Mouse (Mus musculus) liver, embryonic 12.5 days (tissue): ENCODE results near the gene Rpl41. TPM values are rescaled to one million over a fixed set of nuclear protein-coding genes. Genes with fewer than 3 reads are reported as not detected.
"Not testable (repeated sequence)": the region's sequence is repeated elsewhere in the genome, so short reads cannot be mapped to it uniquely, and the experiment has no call there.

Source experiments
- ATAC-seq: fragments of 200-750 bp; cut with Nextera tagmentation; 2 replicates; pipeline ENCODE4 v1.8.0; 2017; ENCODE audit warnings: moderate number of reproducible peaks, mild to moderate bottlenecking, moderate library complexity
- H3K27ac ChIP-seq: fragments of 300-500 bp; sonication (generic); 2 replicates; pipeline ENCODE4 v1.5.1; 2016; ENCODE audit warnings: mild to moderate bottlenecking
- H3K27me3 ChIP-seq: fragments of 300-500 bp; sonication (generic); replicated peaks from 2 replicates; pipeline ENCODE4 v1.6.1; 2016; ENCODE audit warnings: mild to moderate bottlenecking, moderate library complexity
- H3K36me3 ChIP-seq: fragments of 300-500 bp; sonication (generic); 2 replicates; pipeline ENCODE4 v1.6.1; 2016; ENCODE audit warnings: mild to moderate bottlenecking, moderate library complexity
- H3K4me1 ChIP-seq: fragments of 300-500 bp; sonication (generic); 2 replicates; pipeline ENCODE4 v1.6.1; 2016
- H3K4me2 ChIP-seq: fragments of 300-500 bp; sonication (generic); 2 replicates; pipeline ENCODE4 v1.6.1; 2016; ENCODE audit warnings: mild to moderate bottlenecking, moderate library complexity
- H3K4me3 ChIP-seq: fragments of 300-500 bp; sonication (generic); 2 replicates; pipeline ENCODE4 v1.5.1; 2016; ENCODE audit warnings: mild to moderate bottlenecking, moderate library complexity
- H3K9ac ChIP-seq: fragments of 300-500 bp; sonication (generic); 2 replicates; pipeline ENCODE4 v1.6.1; 2016; ENCODE audit warnings: mild to moderate bottlenecking, moderate library complexity
- H3K9me3 ChIP-seq: fragments of 300-500 bp; sonication (generic); replicated peaks from 2 replicates; pipeline ENCODE4 v1.6.1; 2016; ENCODE audit warnings: mild to moderate bottlenecking, moderate library complexity
- WGBS: fragments of 180-500 bp; shearing (Covaris S2); methylation state at CpG from one replicate; pipeline ENCODE4 v1.1.7; 2016; ENCODE audit not compliant: insufficient replicate concordance; 5-methylcytosine and 5-hydroxymethylcytosine counted together
- polyA plus RNA-seq: library from polyadenylated mRNA; unstranded; fragments of >200 nt; fragmentation: Nextera tagmentation; extraction: Ambion mirVana; gene quantifications from 2 replicates; pipeline ENCODE4 v1.2.1, GENCODE M21; 2016

The Rpl41 gene
- polyA plus RNA-seq, 1 experiment from 2014 or later, result 3,037 TPM

DNA sequence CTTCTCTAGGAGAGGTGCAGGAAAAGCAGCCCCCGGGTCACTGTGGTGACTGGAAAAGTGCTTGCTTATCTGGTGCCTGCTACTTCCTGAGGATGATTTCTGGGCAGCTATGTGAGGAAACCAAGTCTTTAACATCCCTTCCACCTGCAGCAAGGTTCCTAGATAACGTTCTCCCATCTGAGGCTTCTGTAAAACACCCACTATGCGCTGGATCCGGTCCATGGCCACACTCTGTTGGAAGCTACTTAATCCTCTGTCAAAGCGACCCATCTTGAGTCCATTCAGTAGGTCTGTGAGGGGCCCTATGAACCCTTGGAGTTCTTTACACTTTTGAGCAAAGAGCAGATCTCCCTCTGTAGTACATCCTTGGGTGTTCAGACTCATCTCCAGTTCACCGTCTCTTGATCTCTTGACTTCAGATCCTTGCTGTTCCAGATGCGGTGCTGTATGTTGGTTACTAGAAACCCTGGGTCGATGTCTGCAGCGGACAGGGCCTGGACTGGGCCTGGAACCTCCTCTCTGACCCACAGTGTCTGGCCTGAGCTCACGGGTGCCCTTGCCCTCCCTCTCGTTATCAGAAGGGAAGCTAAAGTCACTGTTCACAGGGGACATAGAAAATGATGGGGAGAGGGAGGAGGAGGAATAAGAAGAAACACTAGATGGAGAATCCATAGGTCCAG is 1.2 kb upstream of the Rpl41 start:
- H3K9ac ChIP-seq, result 0 out of 2 replicates have a peak overlapping the region, but pooled peaks have one; percentile 7
- peaks cover 27% of the 10 kb centered on the region for H3K4me1 ChIP-seq
- not testable (repeated sequence) for H3K4me3 ChIP-seq, H3K27me3 ChIP-seq, H3K9me3 ChIP-seq, H3K27ac ChIP-seq, ATAC-seq
- peaks cover 12% of the 10 kb centered on the region for H3K36me3 ChIP-seq
- peak overlapping the region; percentile 93; the same call in 1 of the 2 replicates for H3K4me2 ChIP-seq
- WGBS, result 57% methylated on average over 11 of the region's 11 CpGs

DNA sequence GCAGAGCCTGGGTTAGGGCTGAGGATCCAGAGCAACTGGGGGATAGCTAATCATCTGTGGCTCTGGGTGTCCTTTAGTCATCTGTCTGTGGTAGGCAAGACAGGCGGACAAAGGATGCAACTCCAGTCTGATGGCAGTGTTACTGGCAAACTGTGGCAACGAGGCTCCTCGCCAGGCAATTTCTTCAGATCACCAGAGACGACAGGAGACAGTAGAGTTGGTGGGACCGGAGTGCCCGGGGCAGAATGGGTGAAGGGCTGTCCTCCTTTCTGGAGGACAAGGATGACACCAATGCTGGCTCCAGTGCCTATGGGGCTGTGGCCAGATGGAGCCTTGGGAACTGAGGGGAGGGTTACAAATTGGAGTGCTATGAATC is 565 bp upstream of the Rpl41 start:
- H3K9ac ChIP-seq, H3K27me3 ChIP-seq, ATAC-seq, H3K9me3 ChIP-seq: not testable (repeated sequence)
- H3K27ac ChIP-seq, result peak overlapping the region; percentile 80
- peaks cover 18% of the 10 kb centered on the region for H3K36me3 ChIP-seq
- H3K4me1 ChIP-seq, result peaks cover 27% of the 10 kb centered on the region
- H3K4me2 ChIP-seq, result peak overlapping the region; percentile 93
- H3K4me3 ChIP-seq, result peak overlapping the region; percentile 84
- WGBS, result 58% methylated on average over 6 of the region's 6 CpGs

DNA sequence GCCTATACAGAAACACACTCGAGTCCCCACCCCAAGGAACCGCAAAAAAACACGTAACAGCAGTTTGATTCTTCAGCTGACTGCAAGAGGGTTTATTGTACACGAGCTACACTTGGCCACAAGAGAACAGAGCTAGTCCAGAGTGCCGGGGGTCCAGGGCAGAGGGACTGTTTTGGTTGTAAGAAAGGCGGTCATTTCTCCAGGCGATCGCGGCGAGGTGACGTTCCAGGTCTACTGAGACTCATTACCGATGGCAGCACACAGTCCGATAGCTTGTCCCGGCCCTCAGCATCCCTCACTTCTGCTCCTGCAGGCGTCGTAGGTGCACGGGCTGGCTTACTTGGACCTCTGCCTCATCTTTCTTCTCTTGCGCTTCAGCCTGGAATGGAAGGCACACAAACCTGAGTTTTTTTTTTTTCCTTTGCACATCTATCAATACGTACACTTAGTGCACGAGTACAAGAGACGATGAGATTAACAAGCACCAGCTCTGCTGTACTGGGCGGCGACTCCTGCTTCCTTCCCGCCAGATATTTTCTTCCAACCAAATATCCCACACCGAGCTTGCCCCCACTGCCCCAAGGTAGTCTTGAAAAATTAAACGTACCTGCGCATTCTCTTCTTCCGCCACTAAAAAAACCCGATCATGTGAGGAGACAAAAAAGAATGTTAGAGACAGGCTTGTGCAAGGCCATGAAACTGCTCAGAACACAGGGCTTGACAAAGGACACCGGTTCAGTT is 884 bp downstream of the Rpl41 start:
- H3K27me3 ChIP-seq, H3K9me3 ChIP-seq, ATAC-seq: not testable (repeated sequence)
- H3K27ac ChIP-seq, result peak overlapping the region; percentile 94
- peak overlapping the region; percentile 93 for H3K4me2 ChIP-seq
- peaks cover 32% of the 10 kb centered on the region for H3K36me3 ChIP-seq
- peak overlapping the region; percentile 84 for H3K4me3 ChIP-seq
- WGBS, result under 1% methylated on average over 30 of the region's 30 CpGs
- H3K4me1 ChIP-seq, result peaks cover 27% of the 10 kb centered on the region
- H3K9ac ChIP-seq, result peak overlapping the region; percentile 92

DNA sequence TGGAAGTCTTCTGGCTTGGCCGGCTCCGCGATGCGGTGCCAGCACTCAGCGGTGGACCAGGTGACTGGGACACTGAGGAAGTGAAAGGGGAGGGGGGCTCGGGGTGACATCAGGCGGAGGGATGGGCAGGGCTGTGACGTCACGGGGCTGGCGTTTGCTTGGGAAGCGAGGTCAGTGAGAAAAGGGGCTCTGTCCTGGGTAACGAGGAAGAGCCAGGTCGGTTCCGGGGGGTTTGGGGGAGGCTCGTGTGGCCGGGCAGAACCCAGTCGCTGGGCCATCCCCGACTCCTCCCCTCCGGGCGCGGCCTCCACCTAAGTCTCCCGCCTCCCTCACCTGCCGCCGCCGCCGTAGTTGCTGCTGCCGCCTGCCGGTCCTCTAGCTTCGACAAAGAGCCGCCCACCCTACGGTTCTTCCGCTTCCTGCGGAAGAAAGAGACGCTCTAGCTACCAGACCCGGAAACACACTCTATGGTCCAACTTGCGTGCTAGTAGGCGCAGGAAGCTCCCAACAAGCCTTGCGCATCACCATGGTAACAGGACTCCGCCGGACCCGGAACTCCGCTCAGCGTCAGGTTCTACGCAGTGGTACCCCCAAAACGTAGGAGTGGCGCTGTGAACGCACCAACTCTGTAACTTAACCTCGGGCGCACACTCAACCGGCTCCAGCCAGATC is 1.6 kb downstream of the Rpl41 start, which contains the start of gene Zc3h10:
Zc3h10 (minus strand) TSS at position 414 of the 672 bp plus-strand sequence.
- peak; percentile 89 for ATAC-seq
- Histone ChIP-seq H3K27ac (peak within 1 kb of the TSS; percentile 94), H3K9ac (peak within 1 kb of the TSS; percentile 92), H3K27me3 (no peaks in the 10 kb centered on the region), H3K9me3 (no peaks in the 10 kb centered on the region), H3K36me3 (peaks cover 39% of the 10 kb centered on the region), H3K4me2 (peak within 1 kb of the TSS; percentile 93), H3K4me3 (peak within 1 kb of the TSS; percentile 84), H3K4me1 (peaks cover 27% of the 10 kb centered on the region)
- WGBS, result under 1% methylated on average over 42 of the region's 50 CpGs

DNA sequence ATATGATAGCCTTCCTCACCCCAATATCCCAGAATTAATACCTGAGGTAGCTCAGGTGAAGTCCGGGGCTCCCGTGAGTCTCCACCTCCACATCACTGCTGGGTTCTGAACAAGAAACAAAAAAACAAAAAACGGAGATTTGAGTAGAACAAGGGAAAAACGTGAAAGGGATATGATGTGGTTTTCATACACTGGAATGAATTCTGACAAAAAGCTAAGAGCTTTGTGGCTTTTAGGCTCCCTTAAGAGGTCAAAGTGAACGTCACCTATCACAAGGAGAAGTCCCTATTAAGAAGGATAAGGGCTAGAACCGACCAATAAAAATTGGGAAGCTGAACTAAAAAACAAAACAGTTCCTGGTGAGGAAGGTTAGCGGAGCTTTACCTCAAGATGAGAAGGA is 2.3 kb downstream of the Rpl41 start:
- H3K36me3 ChIP-seq, result peaks cover 45% of the 10 kb centered on the region
- H3K27me3 ChIP-seq, result no peaks in the 10 kb centered on the region
- ATAC-seq, result no peak
- peak overlapping the region; percentile 92 for H3K9ac ChIP-seq
- H3K27ac ChIP-seq, result peak overlapping the region; percentile 94
- peak overlapping the region; percentile 84 for H3K4me3 ChIP-seq
- H3K9me3 ChIP-seq, result no peaks in the 10 kb centered on the region
- peaks cover 27% of the 10 kb centered on the region for H3K4me1 ChIP-seq
- WGBS, result 10% methylated on average over 7 of the region's 7 CpGs
- H3K4me2 ChIP-seq, result peak overlapping the region; percentile 93

DNA sequence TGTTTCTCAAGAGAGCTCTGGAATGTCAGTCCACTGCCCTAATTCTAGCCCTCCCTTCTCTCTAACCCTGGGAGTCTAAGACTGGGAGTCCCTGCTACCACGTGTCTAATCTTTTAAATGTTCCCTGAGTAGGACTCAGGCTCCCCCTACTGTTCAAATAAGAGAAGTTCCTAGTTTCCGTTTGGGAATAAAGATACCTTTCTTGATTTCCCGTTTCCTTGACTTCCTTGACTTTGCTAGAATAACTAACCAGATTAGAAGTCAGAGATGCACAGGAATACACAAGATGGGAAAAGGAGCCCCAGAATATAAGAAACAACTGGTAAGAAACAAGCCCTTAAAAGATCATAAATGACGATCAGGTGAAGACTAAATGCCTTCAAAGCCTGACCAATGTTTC is 2.7 kb downstream of the Rpl41 start:
- 8% methylated on average over 4 of the region's 4 CpGs for WGBS
- peak overlapping the region; percentile 93 for H3K4me2 ChIP-seq
- H3K9ac ChIP-seq, result peak overlapping the region; percentile 92
- no peak for ATAC-seq
- H3K27me3 ChIP-seq, result no peaks in the 10 kb centered on the region
- H3K27ac ChIP-seq, result peak overlapping the region; percentile 94
- H3K4me3 ChIP-seq, result peak overlapping the region; percentile 84
- no peaks in the 10 kb centered on the region for H3K9me3 ChIP-seq
- peaks cover 47% of the 10 kb centered on the region for H3K36me3 ChIP-seq
- H3K4me1 ChIP-seq, result peaks cover 27% of the 10 kb centered on the region

DNA sequence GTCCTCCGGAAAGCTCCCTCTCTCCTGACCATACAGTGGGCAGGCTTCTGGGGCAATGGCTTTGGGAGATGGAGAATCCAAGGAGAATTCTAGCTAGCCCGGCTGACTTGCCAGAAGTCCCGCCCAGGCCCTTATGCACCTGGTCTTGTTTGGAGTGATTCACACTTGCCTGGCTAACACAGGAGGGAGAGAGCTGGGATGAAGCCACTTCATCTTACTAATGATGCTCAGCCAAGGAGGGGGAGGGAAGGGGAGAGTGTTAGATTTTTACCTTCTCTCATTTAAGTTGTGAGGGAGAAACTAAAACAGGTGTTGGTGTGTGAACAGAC is 3.6 kb downstream of the Rpl41 start:
- Histone ChIP-seq H3K27ac (no peak overlapping the region), H3K4me3 (no peak overlapping the region)

DNA sequence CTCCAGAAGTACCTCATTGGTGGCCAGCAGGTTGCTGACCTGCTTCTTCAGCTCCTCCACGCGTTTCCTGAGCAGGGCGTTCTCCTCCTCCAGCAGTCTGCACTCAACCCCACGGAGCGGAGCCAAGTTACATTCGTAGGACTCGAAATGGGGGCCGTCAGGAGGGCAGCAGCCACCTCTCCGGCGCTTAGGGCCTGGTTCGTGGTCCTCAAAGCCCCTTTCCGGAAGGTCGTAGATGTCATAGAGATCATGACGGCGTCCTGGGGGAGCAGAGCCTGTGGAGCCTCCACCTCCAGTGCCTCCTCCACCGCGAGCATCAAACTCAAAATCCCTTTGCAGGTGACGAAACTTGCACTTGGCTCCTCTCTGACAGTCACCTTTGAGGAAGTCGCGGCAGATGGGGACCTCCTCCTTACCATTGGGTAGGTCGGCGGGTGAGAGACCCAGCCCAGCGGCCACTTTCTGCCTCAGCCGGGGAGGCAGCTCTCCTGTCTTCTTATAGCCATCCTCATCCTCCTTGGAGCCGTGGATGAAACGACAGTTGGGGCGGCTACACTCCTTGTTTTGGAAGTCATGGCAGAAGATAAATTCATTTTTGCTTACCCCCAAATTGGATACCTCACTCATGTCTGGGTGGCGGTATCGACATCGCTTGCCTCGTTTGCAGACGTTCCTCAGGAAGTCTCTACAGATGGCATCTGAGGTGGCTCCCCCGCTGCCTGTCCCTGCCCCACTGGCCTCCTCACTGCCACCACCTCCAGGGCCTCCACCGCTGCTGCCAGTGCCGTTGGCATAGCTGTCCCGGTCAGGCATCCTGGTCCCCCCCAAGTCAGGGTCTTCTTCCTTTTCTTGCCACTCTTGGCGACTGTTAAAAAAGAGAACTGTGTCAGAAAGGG is 4.2 kb downstream of the Rpl41 start:
- WGBS, result 86% methylated on average over 37 of the region's 37 CpGs
- Histone ChIP-seq H3K27me3 (no peaks in the 10 kb centered on the region), H3K27ac (no peak overlapping the region), H3K4me3 (no peak overlapping the region), H3K36me3 (peaks cover 48% of the 10 kb centered on the region), H3K4me1 (peaks cover 22% of the 10 kb centered on the region), H3K4me2 (no peak overlapping the region), H3K9me3 (no peaks in the 10 kb centered on the region), H3K9ac (no peak overlapping the region)
- no peak for ATAC-seq

More for the DNA sequence above, 3.6 kb downstream of the Rpl41 start:
- Histone ChIP-seq H3K4me1 (peaks cover 27% of the 10 kb centered on the region), H3K36me3 (peaks cover 48% of the 10 kb centered on the region), H3K9me3 (no peaks in the 10 kb centered on the region), H3K9ac (no peak overlapping the region), H3K4me2 (no peak overlapping the region), H3K27me3 (no peaks in the 10 kb centered on the region)
- no peak for ATAC-seq
- WGBS, result 85% methylated on average over 3 of the region's 3 CpGs

DNA sequence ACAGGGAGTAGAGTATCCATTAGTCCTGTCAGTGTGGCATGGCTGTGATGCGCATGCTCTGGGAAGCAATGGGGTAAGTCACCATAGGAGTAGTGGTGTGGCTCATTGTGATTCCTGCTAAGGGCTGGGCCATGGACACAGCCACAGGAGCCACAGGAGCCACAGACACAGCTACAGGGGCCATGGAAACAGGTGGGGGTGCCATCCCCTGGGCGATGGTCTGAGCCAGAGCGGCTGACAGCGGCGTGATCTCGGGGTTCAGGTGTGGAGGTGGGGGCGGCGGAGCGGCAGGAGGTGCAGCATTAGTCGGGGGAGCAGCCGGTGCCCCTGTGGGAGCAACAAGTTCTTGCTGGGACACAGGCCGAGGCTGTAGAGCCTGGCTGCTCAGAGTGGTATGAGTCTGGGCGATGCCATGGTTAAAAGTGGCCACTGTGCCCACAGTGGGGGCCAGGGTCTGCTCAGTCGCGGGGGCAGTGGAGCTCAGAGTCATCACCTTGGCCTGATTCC is 4.9 kb downstream of the Rpl41 start:
- no peak for ATAC-seq
- no peaks in the 10 kb centered on the region for H3K27me3 ChIP-seq
- peaks cover 19% of the 10 kb centered on the region for H3K4me1 ChIP-seq
- no peak overlapping the region for H3K27ac ChIP-seq
- no peak overlapping the region for H3K9ac ChIP-seq
- no peak overlapping the region for H3K4me3 ChIP-seq
- H3K9me3 ChIP-seq, result no peaks in the 10 kb centered on the region
- 91% methylated on average over 15 of the region's 15 CpGs for WGBS
- H3K4me2 ChIP-seq, result no peak overlapping the region
- peaks cover 48% of the 10 kb centered on the region for H3K36me3 ChIP-seq

DNA sequence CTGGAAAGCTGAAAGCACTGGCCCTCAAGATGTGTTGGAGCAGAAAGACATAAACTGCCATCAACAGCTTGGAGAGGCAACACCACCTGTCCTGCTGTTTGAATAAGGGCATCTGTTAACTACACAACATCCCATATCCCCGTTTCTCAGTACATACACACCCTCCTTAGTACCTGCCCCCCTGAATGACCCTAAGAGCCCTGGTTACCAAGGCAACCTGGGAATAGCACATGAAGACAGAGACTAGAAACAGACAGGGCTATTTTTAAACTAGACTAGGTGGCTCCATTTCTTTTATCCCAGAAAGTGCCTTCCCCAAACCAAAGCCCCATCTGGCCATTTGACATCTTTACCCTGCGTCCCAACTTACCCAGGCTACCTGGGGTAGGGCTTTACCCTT is 6.0 kb downstream of the Rpl41 start:
- no peak overlapping the region for H3K9ac ChIP-seq
- H3K4me1 ChIP-seq, result peaks cover 19% of the 10 kb centered on the region
- H3K9me3 ChIP-seq, result no peaks in the 10 kb centered on the region
- H3K27me3 ChIP-seq, result no peaks in the 10 kb centered on the region
- WGBS, result 81% methylated on average over 2 of the region's 2 CpGs
- H3K27ac ChIP-seq, result no peak overlapping the region
- H3K4me2 ChIP-seq, result no peak overlapping the region
- no peak overlapping the region for H3K4me3 ChIP-seq
- no peak for ATAC-seq
- H3K36me3 ChIP-seq, result peaks cover 45% of the 10 kb centered on the region

DNA sequence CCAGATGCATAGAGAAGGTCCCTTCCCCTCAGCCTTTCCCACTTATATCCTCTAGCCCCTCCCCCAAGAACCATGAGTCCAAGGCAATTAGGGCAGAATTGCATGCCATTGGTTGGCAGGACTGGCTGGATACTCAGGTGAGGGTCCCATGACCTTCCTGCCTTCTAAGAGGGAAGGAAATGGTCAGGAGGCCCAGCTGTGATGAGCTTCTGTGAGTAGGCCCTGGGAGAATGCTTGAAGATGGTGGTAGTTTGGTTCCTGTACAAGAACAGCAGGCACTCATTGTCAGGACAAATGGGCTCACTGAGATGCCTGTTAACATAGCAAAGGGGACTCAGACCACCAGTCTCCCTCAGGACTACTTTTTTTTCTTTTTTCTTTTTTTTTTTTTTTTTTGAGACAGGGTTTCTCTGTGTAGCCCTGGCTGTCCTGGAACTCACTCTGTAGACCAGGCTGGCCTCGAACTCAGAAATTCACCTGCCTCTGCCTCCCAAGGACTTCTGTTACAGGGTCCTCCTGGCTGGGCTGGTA is 10.7 kb downstream of the Rpl41 start:
- H3K4me2 ChIP-seq, result no peak overlapping the region
- WGBS, result 93% methylated on average over 1 of the region's 1 CpGs

More for the DNA sequence above, 10.7 kb downstream of the Rpl41 start:
- H3K9me3 ChIP-seq, result no peaks in the 10 kb centered on the region
- ATAC-seq, result no peak
- H3K27me3 ChIP-seq, result no peaks in the 10 kb centered on the region
- H3K4me1 ChIP-seq, result peaks cover 24% of the 10 kb centered on the region
- no peak overlapping the region for H3K4me3 ChIP-seq
- peaks cover 17% of the 10 kb centered on the region for H3K36me3 ChIP-seq
- H3K27ac ChIP-seq, result no peak overlapping the region
- H3K9ac ChIP-seq, result no peak overlapping the region
